Mouse (Mus musculus): ENCODE data around the gene Myo18a.

- TF ChIP-seq CTCF (IDR thresholded peaks at IDR 0.05; ENCODE audit: low read depth) = no peak
- no peak for TF ChIP-seq EP300 (optimal IDR thresholded peaks at IDR 0.05)
These were observed 6.5 kb downstream of the Myo18a start for GRCm38 (mm10) chr11:77769496-77769895.
